Mouse (Mus musculus) liver, embryonic 13.5 days (tissue): ENCODE data around the gene Olfr1512. TPM values are rescaled to one million over a fixed set of nuclear protein-coding genes. Genes with fewer than 3 reads are reported as not detected.
A peak's percentile ranks its signal among the peaks of the same experiment; 100 is the strongest.
"Not testable (repeated sequence)": the region's sequence is repeated elsewhere in the genome, so short reads cannot be mapped to it uniquely, and the experiment has no call there.

Experiments used
- ATAC-seq: fragments of 200-750 bp; cut with Nextera tagmentation; 2 replicates; pipeline ENCODE4 v1.8.0; 2017; ENCODE audit warnings: low read depth, mild to moderate bottlenecking, moderate number of reproducible peaks, moderate library complexity
- DNase-seq: peaks from one replicate; pipeline ENCODE4 v3.0.0; 2022
- H3K27ac ChIP-seq: fragments of 300-500 bp; sonication (generic); 2 replicates; pipeline ENCODE4 v1.5.1; 2015; ENCODE audit warnings: moderate library complexity, mild to moderate bottlenecking, inconsistent platforms
- H3K27me3 ChIP-seq: fragments of 300-500 bp; sonication (generic); 2 replicates; pipeline ENCODE4 v1.6.1; 2015; ENCODE audit warnings: mild to moderate bottlenecking, inconsistent platforms
- H3K36me3 ChIP-seq: fragments of 300-500 bp; sonication (generic); 2 replicates; pipeline ENCODE4 v1.6.1; 2015; ENCODE audit warnings: mild to moderate bottlenecking, inconsistent platforms
- H3K4me1 ChIP-seq: fragments of 300-500 bp; sonication (generic); replicated peaks from 2 replicates; pipeline ENCODE4 v1.6.1; 2015; ENCODE audit warnings: inconsistent platforms
- H3K4me2 ChIP-seq: fragments of 300-500 bp; sonication (generic); 2 replicates; pipeline ENCODE4 v1.6.1; 2015; ENCODE audit warnings: inconsistent platforms, mild to moderate bottlenecking, moderate library complexity
- H3K4me3 ChIP-seq: fragments of 300-500 bp; sonication (generic); replicated peaks from 2 replicates; pipeline ENCODE4 v1.5.1; 2015; ENCODE audit warnings: mild to moderate bottlenecking, inconsistent platforms
- H3K9ac ChIP-seq: fragments of 300-500 bp; sonication (generic); 2 replicates; pipeline ENCODE4 v1.6.1; 2015; ENCODE audit warnings: mild to moderate bottlenecking, inconsistent platforms
- H3K9me3 ChIP-seq: fragments of 300-500 bp; sonication (generic); replicated peaks from 2 replicates; pipeline ENCODE4 v1.6.1; 2016; ENCODE audit warnings: inconsistent platforms
- WGBS: fragments of 180-500 bp; shearing (Covaris S2); methylation state at CpG from one replicate; pipeline ENCODE4 v1.1.7; 2015; ENCODE audit not compliant: insufficient replicate concordance; 5-methylcytosine and 5-hydroxymethylcytosine counted together
- polyA plus RNA-seq: library from polyadenylated mRNA; unstranded; fragments of >200 nt; fragmentation: Nextera tagmentation; extraction: Ambion mirVana; gene quantifications from 2 replicates; pipeline ENCODE4 v1.2.1, GENCODE M21; 2015

Olfr1512 gene
- polyA plus RNA-seq, result not detected in 2 replicates

- H3K4me3 ChIP-seq, result no peak within 1 kb of the TSS
- H3K4me1 ChIP-seq, result no peaks in the 10 kb centered on the region
- no peak for DNase-seq
- H3K27ac ChIP-seq, result no peak within 1 kb of the TSS
- H3K27me3 ChIP-seq, result no peaks in the 10 kb centered on the region
- H3K4me2 ChIP-seq, result no peak within 1 kb of the TSS
- no peak within 1 kb of the TSS for H3K9ac ChIP-seq
- 60% methylated on average over 2 of the region's 2 CpGs for WGBS
- no peaks in the 10 kb centered on the region for H3K36me3 ChIP-seq
- no peaks in the 10 kb centered on the region for H3K9me3 ChIP-seq
- no peak for ATAC-seq
Observed at GRCm38 (mm10) chr14:52379068-52379467, at the start of gene Olfr1512. TSS of gene Olfr1512 (minus strand) at chr14:52379168.

GRCm38 (mm10) chr14:52427686-52428085, 48.7 kb upstream of the Olfr1512 start:
- Histone ChIP-seq H3K9ac (no peak overlapping the region), H3K36me3 (no peaks in the 10 kb centered on the region), H3K27ac (no peak overlapping the region), H3K4me2 (no peak overlapping the region), H3K4me1 (no peaks in the 10 kb centered on the region), H3K27me3 (no peaks in the 10 kb centered on the region), H3K4me3 (no peak overlapping the region), H3K9me3 (no peaks in the 10 kb centered on the region)
- no peak for ATAC-seq
- WGBS, result 62% methylated on average over 1 of the region's 1 CpGs
- no peak for DNase-seq

GRCm38 (mm10) chr14:52414273-52414672, 35.3 kb upstream of the Olfr1512 start, which contains the start of gene Olfr1510:
TSS of gene Olfr1510 (minus strand) at chr14:52414373.
- WGBS, result 64% methylated on average over 3 of the region's 3 CpGs
- H3K27me3 ChIP-seq, result no peaks in the 10 kb centered on the region
- H3K4me1 ChIP-seq, result no peaks in the 10 kb centered on the region
- no peak within 1 kb of the TSS for H3K27ac ChIP-seq
- no peak within 1 kb of the TSS for H3K9ac ChIP-seq
- H3K4me2 ChIP-seq, result no peak within 1 kb of the TSS
- no peaks in the 10 kb centered on the region for H3K9me3 ChIP-seq
- H3K4me3 ChIP-seq, result no peak within 1 kb of the TSS
- no peak for ATAC-seq
- DNase-seq, result no peak
- H3K36me3 ChIP-seq, result no peaks in the 10 kb centered on the region

GRCm38 (mm10) chr14:52410142-52410919, 31.4 kb upstream of the Olfr1512 start:
- not testable (repeated sequence) for H3K4me3 ChIP-seq, H3K4me2 ChIP-seq, H3K36me3 ChIP-seq, H3K27ac ChIP-seq, H3K9me3 ChIP-seq, H3K27me3 ChIP-seq, H3K4me1 ChIP-seq, ATAC-seq, DNase-seq, H3K9ac ChIP-seq
- 50% methylated on average over 7 of the region's 10 CpGs for WGBS

GRCm38 (mm10) chr14:52397279-52397678, 18.3 kb upstream of the Olfr1512 start, which contains the start of gene Olfr1511:
TSS of gene Olfr1511 (minus strand) at chr14:52397379.
- Histone ChIP-seq H3K9ac (no peak within 1 kb of the TSS), H3K9me3 (no peaks in the 10 kb centered on the region), H3K4me3 (no peak within 1 kb of the TSS), H3K27ac (no peak within 1 kb of the TSS), H3K27me3 (no peaks in the 10 kb centered on the region), H3K36me3 (no peaks in the 10 kb centered on the region), H3K4me1 (no peaks in the 10 kb centered on the region), H3K4me2 (no peak within 1 kb of the TSS)
- WGBS, result 67% methylated on average over 4 of the region's 4 CpGs
- no peak for ATAC-seq
- DNase-seq, result no peak

GRCm38 (mm10) chr14:52390084-52390848, 11.3 kb upstream of the Olfr1512 start:
- 63% methylated on average over 9 of the region's 9 CpGs for WGBS
- not testable (repeated sequence) for H3K27me3 ChIP-seq, H3K36me3 ChIP-seq, ATAC-seq, H3K9ac ChIP-seq, H3K27ac ChIP-seq, H3K4me1 ChIP-seq, H3K4me3 ChIP-seq, H3K4me2 ChIP-seq, DNase-seq, H3K9me3 ChIP-seq

- ATAC-seq (no peak), DNase-seq (no peak)
- WGBS, result 74% methylated on average over 3 of the region's 3 CpGs
Observed at GRCm38 (mm10) chr14:52368741-52369140, 10.2 kb downstream of the Olfr1512 start.

GRCm38 (mm10) chr14:52356308-52356707, 22.7 kb downstream of the Olfr1512 start, which contains the start of gene Olfr1513:
TSS of gene Olfr1513 (minus strand) at chr14:52356408.
- 41% methylated on average over 4 of the region's 4 CpGs for WGBS
- H3K9me3 ChIP-seq, result no peaks in the 10 kb centered on the region
- H3K27me3 ChIP-seq, result no peaks in the 10 kb centered on the region

More at GRCm38 (mm10) chr14:52368741-52369140, 10.2 kb downstream of the Olfr1512 start:
- no peak overlapping the region for H3K9ac ChIP-seq
- H3K36me3 ChIP-seq, result no peaks in the 10 kb centered on the region
- H3K4me3 ChIP-seq, result no peak overlapping the region
- H3K4me2 ChIP-seq, result no peak overlapping the region
- H3K27me3 ChIP-seq, result no peaks in the 10 kb centered on the region
- no peaks in the 10 kb centered on the region for H3K4me1 ChIP-seq
- no peak overlapping the region for H3K27ac ChIP-seq
- no peaks in the 10 kb centered on the region for H3K9me3 ChIP-seq

GRCm38 (mm10) chr14:52339512-52339852, 39.5 kb downstream of the Olfr1512 start:
- 58% methylated on average over 6 of the region's 6 CpGs for WGBS
- H3K4me2 ChIP-seq, result no peak overlapping the region
- no peak overlapping the region for H3K9ac ChIP-seq
- H3K27ac ChIP-seq, result no peak overlapping the region
- H3K27me3 ChIP-seq, result peaks cover 11% of the 10 kb centered on the region
- no peaks in the 10 kb centered on the region for H3K9me3 ChIP-seq
- no peak overlapping the region for H3K4me3 ChIP-seq
- DNase-seq (no peak), ATAC-seq (no peak)
- H3K36me3 ChIP-seq, result no peaks in the 10 kb centered on the region
- H3K4me1 ChIP-seq, result peaks cover 3% of the 10 kb centered on the region

More at GRCm38 (mm10) chr14:52356308-52356707, 22.7 kb downstream of the Olfr1512 start, which contains the start of gene Olfr1513:
- DNase-seq, result no peak
- H3K4me1 ChIP-seq, result no peaks in the 10 kb centered on the region
- H3K4me3 ChIP-seq, result no peak within 1 kb of the TSS
- no peak within 1 kb of the TSS for H3K27ac ChIP-seq
- no peaks in the 10 kb centered on the region for H3K36me3 ChIP-seq
- H3K4me2 ChIP-seq, result no peak within 1 kb of the TSS
- no peak for ATAC-seq
- H3K9ac ChIP-seq, result no peak within 1 kb of the TSS

- peaks cover 3% of the 10 kb centered on the region for H3K4me1 ChIP-seq
- DNase-seq, result peak; percentile 24
- no peaks in the 10 kb centered on the region for H3K36me3 ChIP-seq
- 24% methylated on average over 21 of the region's 21 CpGs for WGBS
- H3K27ac ChIP-seq, result no peak overlapping the region
- H3K4me2 ChIP-seq, result no peak overlapping the region
- H3K9me3 ChIP-seq, result no peaks in the 10 kb centered on the region
- peaks cover 15% of the 10 kb centered on the region for H3K27me3 ChIP-seq
- ATAC-seq, result peak; percentile 41; the same call in 1 of the 2 replicates
- no peak overlapping the region for H3K9ac ChIP-seq
- H3K4me3 ChIP-seq, result no peak overlapping the region
Observed at GRCm38 (mm10) chr14:52338751-52339511, 40.0 kb downstream of the Olfr1512 start.

- WGBS, result 52% methylated on average over 3 of the region's 3 CpGs
Observed at GRCm38 (mm10) chr14:52332171-52332570, 46.8 kb downstream of the Olfr1512 start.

More at GRCm38 (mm10) chr14:52332171-52332570, 46.8 kb downstream of the Olfr1512 start:
- H3K4me1 ChIP-seq, result no peaks in the 10 kb centered on the region
- no peak overlapping the region for H3K27ac ChIP-seq
- DNase-seq, result no peak
- H3K9ac ChIP-seq, result no peak overlapping the region
- H3K4me3 ChIP-seq, result no peak overlapping the region
- H3K27me3 ChIP-seq, result peaks cover 66% of the 10 kb centered on the region
- H3K36me3 ChIP-seq, result no peaks in the 10 kb centered on the region
- no peaks in the 10 kb centered on the region for H3K9me3 ChIP-seq
- ATAC-seq, result no peak
- no peak overlapping the region for H3K4me2 ChIP-seq
